Mouse (Mus musculus): ENCODE measurements around the gene Gemin5.

DNA sequence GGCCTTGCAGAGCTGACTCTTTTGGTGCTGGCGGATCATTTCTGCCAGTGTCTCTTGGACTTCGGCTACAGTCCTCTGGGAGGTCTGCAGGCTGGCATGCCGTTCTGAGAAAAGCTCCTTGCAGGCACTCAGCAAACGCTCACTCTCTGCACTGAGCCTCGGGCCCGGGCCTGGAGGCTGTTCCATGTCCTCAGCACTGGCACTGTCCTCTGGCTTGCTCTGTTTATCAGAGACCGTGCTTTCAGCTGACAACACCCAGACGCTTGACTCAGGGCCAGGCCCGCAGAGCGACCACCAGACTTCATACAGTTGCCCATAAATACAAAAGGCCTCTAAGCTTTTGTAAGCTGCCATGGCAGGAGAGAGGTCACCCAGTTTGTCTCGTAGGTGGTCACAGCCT, 43.3 kb downstream of the Gemin5 start:
- TF ChIP-seq CTCF (conservative IDR thresholded peaks at IDR 0.05; ENCODE audit: low read length) (no peak), NANOG (IDR thresholded peaks at IDR 0.05; ENCODE audit: borderline replicate concordance, low read length) (no peak), POU5F1 (IDR thresholded peaks at IDR 0.05; ENCODE audit: borderline replicate concordance, low read length) (no peak)

Data from E14TG2a.4 (cell line).